Mouse (Mus musculus): ENCODE measurements at regions not wholly inside any gene's neighbourhood (a gene's known extent, or its start where the extent isn't known, plus 50 kb on each side); places are given as distances from the start of the nearest gene placed in this dataset.

DNA sequence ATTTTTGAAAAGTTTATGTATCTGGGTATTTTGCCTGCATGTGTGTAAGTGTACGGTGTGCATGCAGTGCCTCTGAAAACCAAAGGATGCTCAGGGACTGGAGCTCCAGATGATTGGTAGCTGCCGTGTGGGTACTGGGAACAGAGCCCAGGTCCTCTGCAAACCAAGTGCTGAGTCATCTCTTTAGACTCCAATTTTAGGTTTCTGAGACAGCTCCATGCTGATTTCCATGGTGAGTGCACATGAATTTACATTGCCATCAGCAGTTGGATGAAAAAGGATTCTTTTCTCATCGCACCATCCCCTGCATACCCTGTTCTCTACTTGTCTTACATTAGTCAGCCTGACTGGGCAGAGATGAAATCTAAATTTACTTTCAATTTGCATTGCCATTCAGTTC lies 122.1 kb upstream of the Otogl start:
- H3K9me3 ChIP-seq (ENCODE audit: low read depth, low read length) = no peaks in the 10 kb centered on the region
- H3K9ac ChIP-seq = no peak overlapping the region
- H3K36me3 ChIP-seq (ENCODE audit: insufficient read depth) = no peaks in the 10 kb centered on the region
- no peak for TF ChIP-seq CTCF (IDR thresholded peaks at IDR 0.05; ENCODE audit: low read depth)
- no peak overlapping the region for H3K27ac ChIP-seq (ENCODE audit: low read depth)
- H3K27me3 ChIP-seq (ENCODE audit: insufficient read depth, low read length) = no peaks in the 10 kb centered on the region
- no peak for DNase-seq
- no peak for ATAC-seq (ENCODE audit: insufficient read depth)
- 91% methylated on average over 3 of the region's 3 CpGs for WGBS
- no peak overlapping the region for H3K4me2 ChIP-seq
- H3K4me1 ChIP-seq (ENCODE audit: insufficient read depth) = no peaks in the 10 kb centered on the region
- no peak overlapping the region for H3K4me3 ChIP-seq (ENCODE audit: low read depth, low read length)

DNA sequence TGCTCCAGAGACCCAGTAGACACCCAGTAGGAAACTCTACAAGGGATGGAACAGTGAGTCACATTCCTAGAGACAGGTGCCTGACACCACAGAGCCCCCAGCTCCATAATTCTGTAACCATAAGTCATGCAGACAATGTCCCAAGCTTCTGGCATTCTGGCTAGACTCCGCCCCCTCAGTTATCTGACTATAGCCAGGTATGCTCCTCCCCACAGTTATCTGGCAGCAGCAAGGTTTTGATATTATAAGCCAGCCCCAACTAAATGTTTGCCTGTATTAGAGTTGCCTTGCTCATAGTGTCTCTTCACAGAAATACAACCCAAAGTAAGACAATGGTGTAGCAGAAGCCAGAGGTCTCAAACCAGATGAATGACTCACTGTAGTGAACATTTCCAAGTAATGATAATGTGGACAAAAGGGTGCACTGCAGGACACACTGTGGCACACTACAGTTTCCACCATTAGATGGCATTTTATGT lies 121.4 kb upstream of the Otogl start:
- no peak for ATAC-seq (ENCODE audit: insufficient read depth)
- 0 out of 2 replicates have a peak, but pooled peaks have one; percentile 2 for TF ChIP-seq CTCF (IDR thresholded peaks at IDR 0.05; ENCODE audit: low read depth)
- Histone ChIP-seq H3K27ac (ENCODE audit: low read depth) (no peak overlapping the region), H3K36me3 (ENCODE audit: insufficient read depth) (no peaks in the 10 kb centered on the region), H3K4me2 (no peak overlapping the region), H3K27me3 (ENCODE audit: insufficient read depth, low read length) (no peaks in the 10 kb centered on the region), H3K9ac (no peak overlapping the region), H3K9me3 (ENCODE audit: low read depth, low read length) (no peaks in the 10 kb centered on the region), H3K4me3 (ENCODE audit: low read depth, low read length) (no peak overlapping the region), H3K4me1 (ENCODE audit: insufficient read depth) (no peaks in the 10 kb centered on the region)
- DNase-seq = no peak
- WGBS = 96% methylated on average over 1 of the region's 1 CpGs

DNA sequence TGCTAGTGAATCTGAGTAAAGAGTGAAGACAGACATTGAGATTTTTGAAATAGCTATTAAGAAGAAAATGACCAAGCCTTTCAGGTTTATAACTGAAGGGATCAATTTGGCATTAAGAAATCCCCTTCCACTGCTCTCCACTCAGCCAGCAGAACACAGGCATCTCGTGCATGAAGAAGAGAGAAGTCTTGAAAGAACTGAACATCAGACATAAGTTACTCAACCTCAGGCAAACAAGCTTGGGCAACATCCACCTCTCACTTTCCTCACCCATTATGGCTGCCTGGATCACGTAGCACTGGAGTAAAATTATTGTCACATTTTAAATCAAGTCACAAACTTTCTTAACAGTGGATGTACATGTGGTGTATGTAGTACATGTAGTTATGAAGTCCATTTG lies 115.6 kb upstream of the Otogl start:
- no peaks in the 10 kb centered on the region for H3K36me3 ChIP-seq (ENCODE audit: insufficient read depth)
- no peak overlapping the region for H3K4me2 ChIP-seq
- no peak for TF ChIP-seq CTCF (IDR thresholded peaks at IDR 0.05; ENCODE audit: low read depth)
- no peak overlapping the region for H3K27ac ChIP-seq (ENCODE audit: low read depth)
- ATAC-seq (ENCODE audit: insufficient read depth) = no peak
- H3K4me3 ChIP-seq (ENCODE audit: low read depth, low read length) = no peak overlapping the region
- no peak overlapping the region for H3K9ac ChIP-seq
- no peaks in the 10 kb centered on the region for H3K27me3 ChIP-seq (ENCODE audit: insufficient read depth, low read length)
- 72% methylated on average over 2 of the region's 2 CpGs for WGBS
- DNase-seq = no peak
- no peaks in the 10 kb centered on the region for H3K4me1 ChIP-seq (ENCODE audit: insufficient read depth)
- H3K9me3 ChIP-seq (ENCODE audit: low read depth, low read length) = no peaks in the 10 kb centered on the region

GRCm38 (mm10) chr10:108024227-108024626 lies 112.3 kb upstream of the Otogl start:
- Histone ChIP-seq H3K4me1 (ENCODE audit: insufficient read depth) (no peaks in the 10 kb centered on the region), H3K36me3 (ENCODE audit: insufficient read depth) (no peaks in the 10 kb centered on the region), H3K27ac (ENCODE audit: low read depth) (no peak overlapping the region), H3K4me2 (no peak overlapping the region), H3K9me3 (ENCODE audit: low read depth, low read length) (no peaks in the 10 kb centered on the region), H3K4me3 (ENCODE audit: low read depth, low read length) (no peak overlapping the region), H3K27me3 (ENCODE audit: insufficient read depth, low read length) (no peaks in the 10 kb centered on the region), H3K9ac (no peak overlapping the region)
- DNase-seq = no peak
- ATAC-seq (ENCODE audit: insufficient read depth) = no peak
- WGBS = 69% methylated on average over 6 of the region's 6 CpGs
- no peak for TF ChIP-seq CTCF (IDR thresholded peaks at IDR 0.05; ENCODE audit: low read depth)

GRCm38 (mm10) chr10:108016552-108016951 lies 104.6 kb upstream of the Otogl start:
- no peaks in the 10 kb centered on the region for H3K27me3 ChIP-seq (ENCODE audit: insufficient read depth, low read length)
- H3K36me3 ChIP-seq (ENCODE audit: insufficient read depth) = no peaks in the 10 kb centered on the region
- H3K9me3 ChIP-seq (ENCODE audit: low read depth, low read length) = no peaks in the 10 kb centered on the region
- H3K4me2 ChIP-seq = no peak overlapping the region
- 90% methylated on average over 1 of the region's 1 CpGs for WGBS
- H3K27ac ChIP-seq (ENCODE audit: low read depth) = no peak overlapping the region
- TF ChIP-seq CTCF (IDR thresholded peaks at IDR 0.05; ENCODE audit: low read depth) = no peak
- no peaks in the 10 kb centered on the region for H3K4me1 ChIP-seq (ENCODE audit: insufficient read depth)
- H3K9ac ChIP-seq = no peak overlapping the region
- DNase-seq (no peak), ATAC-seq (ENCODE audit: insufficient read depth) (no peak)
- H3K4me3 ChIP-seq (ENCODE audit: low read depth, low read length) = no peak overlapping the region

DNA sequence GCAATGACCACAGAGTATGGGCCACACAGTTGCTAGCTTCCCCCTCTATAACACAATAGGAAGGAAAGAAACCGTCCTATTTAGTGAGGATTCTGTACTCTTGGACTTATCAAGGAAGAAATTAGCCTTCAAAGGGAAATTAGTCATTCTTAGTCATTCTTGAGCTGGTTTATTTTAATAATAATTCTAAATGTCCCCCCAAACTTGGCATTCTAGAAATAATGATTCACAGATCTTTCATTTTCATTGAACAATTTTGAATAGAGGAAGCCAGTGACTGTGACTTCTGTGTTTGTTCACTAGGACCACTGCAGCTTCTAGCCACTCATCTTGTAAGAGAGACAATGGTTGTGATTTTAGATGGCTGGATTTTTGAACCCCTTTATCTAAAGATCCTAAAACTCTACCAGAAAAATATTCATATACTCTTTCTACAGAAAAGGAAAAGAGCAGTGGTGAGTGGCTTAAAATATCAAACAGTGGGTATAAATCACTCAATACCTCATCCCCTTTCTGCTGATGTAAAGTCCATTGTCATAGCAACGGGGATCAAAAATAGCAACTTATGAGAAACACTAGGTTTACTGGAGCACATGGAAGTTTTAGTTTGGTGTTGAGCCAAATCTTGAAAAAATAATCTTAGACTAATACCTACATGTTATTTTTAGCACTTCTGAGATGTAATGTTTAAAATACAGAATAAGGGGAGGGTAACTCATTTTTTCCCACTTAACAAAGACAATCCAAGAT lies 83.1 kb upstream of the Otogl start:
- DNase-seq (peak; percentile 65), ATAC-seq (ENCODE audit: insufficient read depth) (no peak)
- WGBS = 59% methylated on average over 2 of the region's 2 CpGs

GRCm38 (mm10) chr10:107992621-107993020 lies 80.7 kb upstream of the Otogl start:
- no peak overlapping the region for H3K9ac ChIP-seq
- WGBS = 34% methylated on average over 3 of the region's 3 CpGs
- no peak overlapping the region for H3K27ac ChIP-seq (ENCODE audit: low read depth)
- TF ChIP-seq CTCF (IDR thresholded peaks at IDR 0.05; ENCODE audit: low read depth) = no peak
- no peaks in the 10 kb centered on the region for H3K27me3 ChIP-seq (ENCODE audit: insufficient read depth, low read length)
- ATAC-seq (ENCODE audit: insufficient read depth) = no peak
- H3K36me3 ChIP-seq (ENCODE audit: insufficient read depth) = no peaks in the 10 kb centered on the region
- H3K4me2 ChIP-seq = no peak overlapping the region
- no peaks in the 10 kb centered on the region for H3K9me3 ChIP-seq (ENCODE audit: low read depth, low read length)
- H3K4me3 ChIP-seq (ENCODE audit: low read depth, low read length) = no peak overlapping the region
- DNase-seq = peak; percentile 20
- H3K4me1 ChIP-seq (ENCODE audit: insufficient read depth) = no peaks in the 10 kb centered on the region

More for the DNA sequence above, 83.1 kb upstream of the Otogl start:
- no peak for TF ChIP-seq CTCF (IDR thresholded peaks at IDR 0.05; ENCODE audit: low read depth)
- Histone ChIP-seq H3K9ac (no peak overlapping the region), H3K9me3 (ENCODE audit: low read depth, low read length) (no peaks in the 10 kb centered on the region), H3K27ac (ENCODE audit: low read depth) (no peak overlapping the region), H3K27me3 (ENCODE audit: insufficient read depth, low read length) (no peaks in the 10 kb centered on the region), H3K4me3 (ENCODE audit: low read depth, low read length) (no peak overlapping the region), H3K4me2 (no peak overlapping the region), H3K36me3 (ENCODE audit: insufficient read depth) (no peaks in the 10 kb centered on the region), H3K4me1 (ENCODE audit: insufficient read depth) (no peaks in the 10 kb centered on the region)

Data from lung, embryonic 14.5 days (tissue).